Mouse (Mus musculus): ENCODE measurements around the gene Triobp.

DNA sequence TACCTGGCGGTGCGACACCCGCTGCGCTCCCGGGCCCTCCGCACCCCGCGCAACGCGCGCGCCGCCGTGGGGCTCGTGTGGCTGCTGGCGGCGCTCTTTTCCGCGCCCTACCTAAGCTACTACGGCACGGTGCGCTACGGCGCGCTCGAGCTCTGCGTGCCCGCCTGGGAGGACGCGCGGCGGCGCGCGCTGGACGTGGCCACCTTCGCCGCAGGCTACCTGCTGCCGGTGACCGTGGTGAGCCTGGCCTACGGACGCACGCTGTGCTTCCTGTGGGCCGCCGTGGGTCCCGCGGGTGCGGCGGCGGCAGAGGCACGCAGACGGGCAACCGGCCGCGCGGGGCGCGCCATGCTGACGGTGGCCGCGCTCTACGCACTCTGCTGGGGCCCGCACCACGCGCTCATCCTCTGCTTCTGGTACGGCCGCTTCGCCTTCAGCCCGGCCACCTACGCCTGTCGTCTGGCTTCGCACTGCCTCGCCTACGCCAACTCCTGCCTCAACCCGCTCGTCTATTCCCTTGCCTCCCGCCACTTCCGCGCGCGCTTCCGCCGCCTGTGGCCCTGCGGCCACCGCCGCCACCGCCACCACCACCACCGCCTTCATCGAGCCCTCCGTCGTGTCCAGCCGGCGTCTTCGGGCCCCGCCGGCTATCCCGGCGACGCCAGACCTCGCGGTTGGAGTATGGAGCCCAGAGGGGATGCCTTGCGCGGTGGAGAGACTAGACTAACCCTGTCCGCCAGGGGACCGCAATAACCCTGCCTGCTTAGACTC is 95.4 kb downstream of the Triobp start:
- TF ChIP-seq CTCF (IDR thresholded peaks at IDR 0.05; ENCODE audit: extremely low read depth, insufficient read depth, low read length) (no peak), POLR2A (IDR thresholded peaks at IDR 0.05; ENCODE audit: extremely low read depth, insufficient read depth, low read length) (no peak)

All from cortical plate, adult 2 months (tissue).